Mouse (Mus musculus) retina, embryonic 14.5 days (tissue): ENCODE results near the gene Fkbp2.

Source experiments
- DNase-seq: peaks from one replicate; pipeline ENCODE4 v3.0.0-alpha.2; 2015; ENCODE audit warnings: low spot score

The Fkbp2 gene

DNA sequence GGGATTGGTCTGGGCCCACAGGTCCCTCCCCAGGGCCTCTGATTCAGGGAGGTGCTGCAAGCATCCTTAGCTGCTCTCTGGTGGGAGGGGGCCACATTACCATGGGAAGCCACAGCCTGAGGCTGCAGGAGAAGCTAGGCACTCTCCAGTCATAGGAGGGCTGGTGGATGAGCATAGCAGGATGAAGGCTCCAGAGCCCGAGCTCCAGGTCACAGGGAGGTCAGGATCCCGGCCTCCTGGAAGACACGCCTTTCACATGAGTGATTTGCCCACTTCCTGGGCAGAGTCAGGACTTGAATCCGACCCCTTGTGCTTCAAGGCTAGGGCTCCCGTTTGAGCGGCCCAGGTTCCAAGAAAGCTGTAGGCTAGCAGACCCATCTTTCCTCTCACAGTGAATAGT lies 8.7 kb downstream of the Fkbp2 start:
- no peak for DNase-seq

GRCm38 (mm10) chr19:6970460-6971085 lies 9.7 kb downstream of the Fkbp2 start:
- no peak for DNase-seq

- DNase-seq: peak; percentile 75
Observed at GRCm38 (mm10) chr19:6969665-6970381, 10.5 kb downstream of the Fkbp2 start.

DNA sequence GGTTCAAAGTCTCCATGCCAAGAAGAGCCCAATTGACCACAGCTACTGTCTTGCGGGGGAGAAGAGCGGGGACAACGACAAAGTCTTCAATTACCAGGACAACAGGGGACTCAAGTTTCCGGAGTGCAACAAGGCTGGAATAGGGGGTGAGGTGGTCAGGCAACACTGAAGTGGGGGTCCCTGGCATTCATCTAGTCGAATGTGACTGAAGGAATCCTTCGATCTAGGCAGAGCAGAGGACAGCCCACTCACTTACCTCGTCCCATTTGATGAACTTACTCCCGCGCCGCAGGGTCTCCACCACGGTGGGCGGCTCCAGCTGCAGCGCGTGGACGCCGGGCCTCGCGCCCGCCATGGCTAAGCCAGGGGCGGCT lies 11.0 kb downstream of the Fkbp2 start:
- DNase-seq: no peak

- no peak for DNase-seq
Observed at GRCm38 (mm10) chr19:6968491-6969271, 11.6 kb downstream of the Fkbp2 start.

GRCm38 (mm10) chr19:6956461-6956860 lies 23.8 kb downstream of the Fkbp2 start:
- no peak for DNase-seq

GRCm38 (mm10) chr19:6955424-6955823 lies 24.9 kb downstream of the Fkbp2 start:
- DNase-seq: no peak

- DNase-seq: no peak
Observed at GRCm38 (mm10) chr19:6954046-6954445, 26.3 kb downstream of the Fkbp2 start.

GRCm38 (mm10) chr19:6952712-6953037 lies 27.6 kb downstream of the Fkbp2 start:
- no peak for DNase-seq

DNA sequence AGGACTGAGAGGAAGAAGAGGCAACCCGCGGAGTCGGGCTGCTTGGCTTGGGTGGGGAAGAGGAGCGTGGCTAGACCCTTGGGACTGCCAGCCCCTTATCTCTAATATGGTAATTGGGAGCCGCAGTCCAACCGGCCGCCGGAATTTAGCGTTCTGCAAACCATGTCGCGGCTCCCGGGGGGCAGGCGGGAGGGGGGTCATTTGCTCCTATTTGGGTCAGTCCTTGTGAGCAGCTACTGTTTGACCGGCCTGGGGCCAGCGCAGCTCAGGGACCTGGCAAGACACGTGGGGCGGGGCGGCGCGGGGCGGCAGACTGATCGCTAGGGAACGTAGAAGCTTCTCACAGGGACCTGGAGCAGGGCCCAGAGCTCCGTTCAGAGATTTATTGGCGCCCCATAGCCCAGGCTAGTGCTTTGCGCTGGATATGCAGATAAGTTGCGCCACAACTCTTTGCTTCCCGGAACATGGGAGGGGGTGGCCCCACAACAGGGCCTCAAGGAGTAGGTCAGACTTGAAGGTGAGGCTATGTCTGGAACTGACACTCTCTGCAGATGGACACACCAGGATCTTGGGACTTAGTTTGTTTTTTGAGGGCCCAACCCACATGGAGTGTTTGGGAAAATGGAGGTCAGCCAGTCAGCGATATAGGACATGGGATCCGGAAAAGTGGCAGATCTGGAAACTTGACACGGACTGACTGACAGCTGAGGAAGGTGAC lies 28.1 kb downstream of the Fkbp2 start:
- peak; percentile 57 for DNase-seq

- DNase-seq: peak; percentile 94
Observed at GRCm38 (mm10) chr19:6951381-6951968, 28.8 kb downstream of the Fkbp2 start.

- peak; percentile 78 for DNase-seq
Observed at GRCm38 (mm10) chr19:6950613-6951153, 29.6 kb downstream of the Fkbp2 start.

GRCm38 (mm10) chr19:6949951-6950350 lies 30.4 kb downstream of the Fkbp2 start:
- DNase-seq: no peak

GRCm38 (mm10) chr19:6949532-6949931 lies 30.8 kb downstream of the Fkbp2 start:
- no peak for DNase-seq

DNA sequence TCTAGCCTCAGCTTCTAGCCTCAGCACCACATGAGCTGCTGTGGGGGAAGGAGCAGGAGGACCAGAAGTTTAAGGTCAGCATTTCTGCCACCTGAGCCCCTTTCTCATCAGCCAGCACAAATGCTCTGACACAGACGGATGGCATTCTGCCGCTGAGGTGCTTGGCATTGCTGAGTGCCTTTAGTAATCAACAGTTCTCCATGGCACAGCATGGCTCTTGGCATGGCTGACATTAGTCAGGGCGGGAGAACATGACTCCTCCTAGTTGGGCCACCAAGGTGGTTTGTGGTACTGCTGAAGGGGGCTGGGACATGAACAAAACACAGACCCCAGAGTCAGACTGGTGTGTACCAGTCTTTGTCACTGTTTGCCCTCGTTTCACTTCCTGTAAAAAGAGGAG lies 32.1 kb downstream of the Fkbp2 start:
- no peak for DNase-seq

DNA sequence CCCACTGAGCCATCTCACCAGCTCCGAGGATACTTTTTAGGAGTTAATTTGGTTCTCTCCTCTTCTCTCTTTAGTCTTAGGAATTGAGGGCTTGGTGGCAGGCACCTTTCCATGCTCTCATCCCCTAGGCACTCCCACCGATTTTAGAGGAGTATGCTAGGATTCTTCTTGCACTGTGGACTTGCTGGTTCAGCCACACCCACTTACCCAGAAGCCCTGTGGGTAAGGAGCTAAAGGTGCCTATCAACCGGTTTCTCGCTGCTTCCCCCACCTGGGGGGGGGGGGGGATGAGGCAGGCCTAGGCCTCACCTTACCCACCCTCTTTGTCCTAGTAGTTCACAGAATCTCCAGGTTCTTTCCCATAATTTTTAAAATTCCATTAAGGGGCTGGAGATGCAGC lies 32.6 kb downstream of the Fkbp2 start:
- no peak for DNase-seq

- DNase-seq: no peak
Observed at GRCm38 (mm10) chr19:6943709-6944108, 36.6 kb downstream of the Fkbp2 start.

- no peak for DNase-seq
Observed at GRCm38 (mm10) chr19:6942764-6943163, 37.5 kb downstream of the Fkbp2 start.

GRCm38 (mm10) chr19:6942249-6942691 lies 38.0 kb downstream of the Fkbp2 start, which contains the start of gene Gpr137:
Gene Gpr137, minus strand, starts transcription at chr19:6942480.
- peak; percentile 93 for DNase-seq

DNA sequence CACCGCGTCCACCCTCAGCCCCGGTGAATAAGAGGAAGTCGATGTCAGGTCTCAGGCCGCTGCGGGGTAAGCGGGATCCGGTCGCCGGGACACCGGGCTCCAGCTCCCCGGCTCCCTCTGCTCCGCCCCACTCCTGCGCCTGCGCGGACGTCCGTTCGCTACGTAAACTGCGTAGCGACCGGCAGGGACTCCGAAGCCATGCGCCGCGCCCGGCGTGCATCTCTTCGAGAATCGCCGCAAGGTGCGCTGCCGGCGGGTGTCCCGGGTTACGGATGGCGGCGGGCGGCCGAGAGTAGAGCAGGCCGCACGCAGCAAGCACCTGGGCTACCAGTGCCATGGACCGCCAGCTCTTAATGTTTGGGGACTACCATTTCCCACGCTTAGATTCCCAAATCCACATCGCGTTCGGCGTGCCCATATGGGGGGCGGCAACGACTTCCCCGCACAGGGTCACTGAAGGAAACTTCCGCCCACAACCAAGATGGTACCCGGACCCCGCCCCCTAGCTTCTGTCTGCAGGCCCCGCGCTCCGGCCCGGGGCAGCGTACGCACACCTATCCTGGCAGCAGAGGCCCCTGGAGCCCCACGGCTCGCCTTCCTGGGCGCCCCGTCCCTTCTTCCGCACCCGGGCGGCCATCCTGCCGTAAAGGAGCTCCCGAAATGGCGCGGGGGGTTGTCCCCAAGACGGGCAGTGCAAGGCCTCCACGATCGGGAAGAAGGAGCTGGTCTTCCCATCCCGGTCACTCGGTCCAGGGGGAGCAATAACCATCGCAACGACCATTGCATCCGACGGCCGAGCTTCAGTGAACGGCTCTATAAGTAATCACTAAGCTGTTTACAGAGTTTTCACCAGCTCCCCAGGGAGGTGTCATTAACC lies 38.7 kb downstream of the Fkbp2 start, which contains the start of gene Bad:
Gene Bad, plus strand, starts transcription at position 490 of the 877 bp plus-strand sequence.
- peak; percentile 96 for DNase-seq
